Mouse (Mus musculus) embryonic facial prominence, embryonic 10.5 days (tissue): ENCODE results near the gene Celsr3. TPM values are rescaled to one million over a fixed set of nuclear protein-coding genes. Genes with fewer than 3 reads are reported as not detected.

Experiments
- DNase-seq: peaks from one replicate; pipeline ENCODE4 v3.0.0-alpha.2; 2017; ENCODE audit warnings: low spot score
- H3K27ac ChIP-seq: fragments of 300-500 bp; sonication (generic); replicated peaks from 2 replicates; pipeline ENCODE4 v1.5.1; 2016; ENCODE audit warnings: mild to moderate bottlenecking
- H3K27me3 ChIP-seq: fragments of 300-500 bp; sonication (generic); replicated peaks from 2 replicates; pipeline ENCODE4 v1.6.1; 2016; ENCODE audit warnings: low read depth, mild to moderate bottlenecking; ENCODE audit not compliant: poor library complexity, severe bottlenecking
- H3K36me3 ChIP-seq: fragments of 300-500 bp; sonication (generic); replicated peaks from 2 replicates; pipeline ENCODE4 v1.6.1; 2016; ENCODE audit warnings: mild to moderate bottlenecking, moderate library complexity
- H3K4me1 ChIP-seq: fragments of 300-500 bp; sonication (generic); 2 replicates; pipeline ENCODE4 v1.6.1; 2016
- H3K4me3 ChIP-seq: fragments of 300-500 bp; sonication (generic); 2 replicates; pipeline ENCODE4 v1.5.1; 2016; ENCODE audit warnings: mild to moderate bottlenecking, moderate library complexity
- H3K9me3 ChIP-seq: fragments of 300-500 bp; sonication (generic); 2 replicates; pipeline ENCODE4 v1.6.1; 2016; ENCODE audit warnings: mild to moderate bottlenecking
- WGBS: fragments of 180-500 bp; shearing (Covaris S2); methylation state at CpG from one replicate; pipeline ENCODE4 v1.1.7; 2016; 5-methylcytosine and 5-hydroxymethylcytosine counted together
- polyA plus RNA-seq: library from polyadenylated mRNA; unstranded; fragments of >200 nt; fragmentation: Nextera tagmentation; extraction: Ambion mirVana; gene quantifications from 2 replicates; pipeline ENCODE4 v1.2.1, GENCODE M21; 2016

The Celsr3 gene
- polyA plus RNA-seq, result 1.6 and 1.7 TPM in 2 replicates

- DNase-seq, result peak; percentile 90
- no peaks in the 10 kb centered on the region for H3K9me3 ChIP-seq
- H3K27me3 ChIP-seq, result peaks cover 89% of the 10 kb centered on the region
- peaks cover 39% of the 10 kb centered on the region for H3K4me1 ChIP-seq
- peak within 1 kb of the TSS; percentile 64 for H3K4me3 ChIP-seq
- no peaks in the 10 kb centered on the region for H3K36me3 ChIP-seq
- 2% methylated on average over 68 of the region's 70 CpGs for WGBS
- H3K27ac ChIP-seq, result peak within 1 kb of the TSS; percentile 21; the same call in 1 of the 2 replicates
Measured at GRCm38 (mm10) chr9:108825820-108826699, at the start of gene Celsr3. TSS of gene Celsr3 (plus strand) at chr9:108826320.

- H3K4me3 ChIP-seq, result no peak overlapping the region
- no peak overlapping the region for H3K27ac ChIP-seq
- DNase-seq, result no peak
- peaks cover 4% of the 10 kb centered on the region; the same call in 1 of the 2 replicates for H3K4me1 ChIP-seq
- no peaks in the 10 kb centered on the region for H3K36me3 ChIP-seq
- H3K27me3 ChIP-seq, result no peaks in the 10 kb centered on the region
- WGBS, result 85% methylated on average over 4 of the region's 4 CpGs
- H3K9me3 ChIP-seq, result no peaks in the 10 kb centered on the region
Measured at GRCm38 (mm10) chr9:108776614-108777013, 49.5 kb upstream of the Celsr3 start.

GRCm38 (mm10) chr9:108777276-108777675 lies 48.8 kb upstream of the Celsr3 start:
- H3K27me3 ChIP-seq, result no peaks in the 10 kb centered on the region
- no peak overlapping the region for H3K4me3 ChIP-seq
- 88% methylated on average over 4 of the region's 4 CpGs for WGBS
- no peak for DNase-seq
- peaks cover 9% of the 10 kb centered on the region for H3K4me1 ChIP-seq
- H3K9me3 ChIP-seq, result no peaks in the 10 kb centered on the region
- no peak overlapping the region for H3K27ac ChIP-seq
- no peaks in the 10 kb centered on the region for H3K36me3 ChIP-seq

- Histone ChIP-seq H3K27me3 (no peaks in the 10 kb centered on the region), H3K27ac (no peak overlapping the region), H3K4me1 (peaks cover 36% of the 10 kb centered on the region), H3K36me3 (peaks cover 2% of the 10 kb centered on the region), H3K9me3 (no peaks in the 10 kb centered on the region), H3K4me3 (no peak overlapping the region)
- no peak for DNase-seq
- 73% methylated on average over 5 of the region's 5 CpGs for WGBS
Measured at GRCm38 (mm10) chr9:108780959-108781358, 45.2 kb upstream of the Celsr3 start.

- 69% methylated on average over 4 of the region's 4 CpGs for WGBS
- no peaks in the 10 kb centered on the region for H3K9me3 ChIP-seq
- peaks cover 11% of the 10 kb centered on the region for H3K36me3 ChIP-seq
- peaks cover 43% of the 10 kb centered on the region for H3K4me1 ChIP-seq
- H3K27ac ChIP-seq, result peak overlapping the region; percentile 99; the same call in 1 of the 2 replicates
- DNase-seq, result no peak
- H3K27me3 ChIP-seq, result no peaks in the 10 kb centered on the region
- H3K4me3 ChIP-seq, result no peak overlapping the region
Measured at GRCm38 (mm10) chr9:108781891-108782290, 44.2 kb upstream of the Celsr3 start.

GRCm38 (mm10) chr9:108782836-108783547 lies 43.1 kb upstream of the Celsr3 start:
- 25% methylated on average over 9 of the region's 9 CpGs for WGBS
- Histone ChIP-seq H3K27me3 (no peaks in the 10 kb centered on the region), H3K9me3 (no peaks in the 10 kb centered on the region), H3K4me3 (peak overlapping the region; percentile 72), H3K36me3 (peaks cover 21% of the 10 kb centered on the region), H3K27ac (peak overlapping the region; percentile 99), H3K4me1 (peaks cover 53% of the 10 kb centered on the region)
- no peak for DNase-seq

- H3K9me3 ChIP-seq, result no peaks in the 10 kb centered on the region
- peaks cover 29% of the 10 kb centered on the region for H3K36me3 ChIP-seq
- WGBS, result under 1% methylated on average over 56 of the region's 56 CpGs
- peak; percentile 99 for DNase-seq
- H3K4me3 ChIP-seq, result peak within 1 kb of the TSS; percentile 72
- no peaks in the 10 kb centered on the region for H3K27me3 ChIP-seq
- H3K27ac ChIP-seq, result peak within 1 kb of the TSS; percentile 99
- H3K4me1 ChIP-seq, result peaks cover 61% of the 10 kb centered on the region
Measured at GRCm38 (mm10) chr9:108783548-108784463, 42.3 kb upstream of the Celsr3 start, which contains the start of gene Ip6k2. TSS of gene Ip6k2 (plus strand) at chr9:108783796.

- Histone ChIP-seq H3K27ac (peak overlapping the region; percentile 40; the same call in 1 of the 2 replicates), H3K4me3 (peak overlapping the region; percentile 72), H3K27me3 (no peaks in the 10 kb centered on the region), H3K36me3 (peaks cover 34% of the 10 kb centered on the region), H3K9me3 (no peaks in the 10 kb centered on the region), H3K4me1 (peaks cover 71% of the 10 kb centered on the region)
- no peak for DNase-seq
Measured at GRCm38 (mm10) chr9:108785416-108785815, 40.7 kb upstream of the Celsr3 start.

GRCm38 (mm10) chr9:108786494-108786893 lies 39.6 kb upstream of the Celsr3 start:
- 93% methylated on average over 1 of the region's 1 CpGs for WGBS
- H3K4me3 ChIP-seq, result peak overlapping the region; percentile 72; the same call in 1 of the 2 replicates
- H3K27me3 ChIP-seq, result no peaks in the 10 kb centered on the region
- peaks cover 68% of the 10 kb centered on the region for H3K4me1 ChIP-seq
- no peak for DNase-seq
- no peak overlapping the region for H3K27ac ChIP-seq
- peaks cover 34% of the 10 kb centered on the region for H3K36me3 ChIP-seq
- no peaks in the 10 kb centered on the region for H3K9me3 ChIP-seq

GRCm38 (mm10) chr9:108787080-108787479 lies 39.0 kb upstream of the Celsr3 start:
- 96% methylated on average over 2 of the region's 2 CpGs for WGBS

GRCm38 (mm10) chr9:108788713-108789112 lies 37.4 kb upstream of the Celsr3 start:
- Histone ChIP-seq H3K27me3 (no peaks in the 10 kb centered on the region), H3K9me3 (no peaks in the 10 kb centered on the region), H3K4me3 (no peak overlapping the region), H3K4me1 (peaks cover 66% of the 10 kb centered on the region), H3K27ac (no peak overlapping the region), H3K36me3 (peaks cover 40% of the 10 kb centered on the region)
- WGBS, result 72% methylated on average over 3 of the region's 3 CpGs
- no peak for DNase-seq

More at GRCm38 (mm10) chr9:108787080-108787479, 39.0 kb upstream of the Celsr3 start:
- peaks cover 34% of the 10 kb centered on the region for H3K36me3 ChIP-seq
- no peaks in the 10 kb centered on the region for H3K27me3 ChIP-seq
- no peaks in the 10 kb centered on the region for H3K9me3 ChIP-seq
- H3K27ac ChIP-seq, result no peak overlapping the region
- DNase-seq, result no peak
- H3K4me1 ChIP-seq, result peaks cover 69% of the 10 kb centered on the region
- peak overlapping the region; percentile 8; the same call in 1 of the 2 replicates for H3K4me3 ChIP-seq

GRCm38 (mm10) chr9:108792307-108792706 lies 33.8 kb upstream of the Celsr3 start:
- Histone ChIP-seq H3K4me1 (peaks cover 66% of the 10 kb centered on the region), H3K9me3 (no peaks in the 10 kb centered on the region), H3K27me3 (no peaks in the 10 kb centered on the region), H3K27ac (no peak overlapping the region), H3K36me3 (peaks cover 48% of the 10 kb centered on the region), H3K4me3 (no peak overlapping the region)
- 95% methylated on average over 1 of the region's 1 CpGs for WGBS
- no peak for DNase-seq
